Mouse (Mus musculus): ENCODE measurements around the gene Lsamp. TPM values are rescaled to one million over a fixed set of nuclear protein-coding genes. Genes with fewer than 3 reads are reported as not detected.

Lsamp gene
- total and polyA plus RNA-seq, 2 experiments from 2014 or later = 0.61 to 0.95 TPM

- no peaks in the 10 kb centered on the region for H3K4me1 ChIP-seq (ENCODE audit: control insufficient read depth, insufficient read depth)
- ATAC-seq (ENCODE audit: insufficient read depth, low read depth) = no peak
- no peak overlapping the region for H3K27ac ChIP-seq (ENCODE audit: low read depth)
- no peak for DNase-seq (ENCODE audit: low spot score)
- no peaks in the 10 kb centered on the region for H3K9me3 ChIP-seq (replicated peaks; ENCODE audit: control insufficient read depth, low read length)
- TF ChIP-seq EP300 (IDR thresholded peaks at IDR 0.05; ENCODE audit: low read depth) (no peak), CTCF (IDR thresholded peaks at IDR 0.05; ENCODE audit: low read depth) (no peak)
- H3K4me3 ChIP-seq (ENCODE audit: low read depth, low read length) = no peak overlapping the region
- no peaks in the 10 kb centered on the region for H3K27me3 ChIP-seq (ENCODE audit: control insufficient read depth, insufficient read depth, low read length)
- H3K4me2 ChIP-seq (ENCODE audit: low read depth, low read length) = no peak overlapping the region
- H3K9ac ChIP-seq (replicated peaks; ENCODE audit: low read depth, low read length) = no peak overlapping the region
- 62% methylated on average over 3 of the region's 3 CpGs for WGBS
- no peaks in the 10 kb centered on the region for H3K36me3 ChIP-seq (replicated peaks; ENCODE audit: control insufficient read depth, insufficient read depth, low read length)
Observed at GRCm38 (mm10) chr16:40983026-40983425, 998.9 kb downstream of the Lsamp start.

- no peaks in the 10 kb centered on the region for H3K27me3 ChIP-seq (ENCODE audit: control insufficient read depth, insufficient read depth, low read length)
- H3K4me2 ChIP-seq (ENCODE audit: low read depth, low read length) = no peak overlapping the region
- ATAC-seq (ENCODE audit: insufficient read depth, low read depth) = no peak
- no peak overlapping the region for H3K9ac ChIP-seq (replicated peaks; ENCODE audit: low read depth, low read length)
- no peaks in the 10 kb centered on the region for H3K4me1 ChIP-seq (ENCODE audit: control insufficient read depth, insufficient read depth)
- no peaks in the 10 kb centered on the region for H3K9me3 ChIP-seq (replicated peaks; ENCODE audit: control insufficient read depth, low read length)
- WGBS = 68% methylated on average over 5 of the region's 5 CpGs
- no peak overlapping the region for H3K4me3 ChIP-seq (ENCODE audit: low read depth, low read length)
- DNase-seq (ENCODE audit: low spot score) = no peak
- H3K36me3 ChIP-seq (replicated peaks; ENCODE audit: control insufficient read depth, insufficient read depth, low read length) = no peaks in the 10 kb centered on the region
- TF ChIP-seq CTCF (IDR thresholded peaks at IDR 0.05; ENCODE audit: low read depth) = no peak
- no peak for TF ChIP-seq EP300 (IDR thresholded peaks at IDR 0.05; ENCODE audit: low read depth)
- no peak overlapping the region for H3K27ac ChIP-seq (ENCODE audit: low read depth)
Observed at GRCm38 (mm10) chr16:41007569-41007968, 1023.4 kb downstream of the Lsamp start.

DNA sequence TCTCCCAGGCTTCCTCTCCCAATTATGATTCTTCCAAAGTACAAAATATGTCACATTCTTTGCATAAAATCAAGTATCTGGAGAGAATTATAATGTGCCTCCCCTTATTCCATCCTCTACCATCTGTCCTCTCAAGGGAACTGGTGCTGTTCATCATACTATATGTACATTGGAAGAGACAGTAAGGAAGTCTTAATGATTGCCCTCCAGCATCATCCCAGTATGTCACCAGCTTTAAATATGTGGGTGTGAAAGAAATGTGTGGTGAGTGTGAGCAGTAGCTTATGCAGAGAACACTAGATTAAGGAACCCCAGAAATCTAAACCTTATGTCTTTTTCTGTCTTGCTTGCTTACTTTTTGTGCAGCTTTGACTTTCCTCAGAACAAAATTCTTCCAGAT, 1050.6 kb downstream of the Lsamp start:
- Histone ChIP-seq H3K27me3 (ENCODE audit: control insufficient read depth, insufficient read depth, low read length) (no peaks in the 10 kb centered on the region), H3K4me1 (ENCODE audit: control insufficient read depth, insufficient read depth) (no peaks in the 10 kb centered on the region), H3K27ac (ENCODE audit: low read depth) (no peak overlapping the region), H3K9me3 (replicated peaks; ENCODE audit: control insufficient read depth, low read length) (no peaks in the 10 kb centered on the region), H3K9ac (replicated peaks; ENCODE audit: low read depth, low read length) (no peak overlapping the region), H3K4me2 (ENCODE audit: low read depth, low read length) (no peak overlapping the region), H3K36me3 (replicated peaks; ENCODE audit: control insufficient read depth, insufficient read depth, low read length) (no peaks in the 10 kb centered on the region), H3K4me3 (ENCODE audit: low read depth, low read length) (no peak overlapping the region)
- TF ChIP-seq CTCF (IDR thresholded peaks at IDR 0.05; ENCODE audit: low read depth) (no peak), EP300 (IDR thresholded peaks at IDR 0.05; ENCODE audit: low read depth) (no peak)
- ATAC-seq (ENCODE audit: insufficient read depth, low read depth) (no peak), DNase-seq (ENCODE audit: low spot score) (no peak)

- no peaks in the 10 kb centered on the region for H3K4me1 ChIP-seq (ENCODE audit: control insufficient read depth, insufficient read depth)
- H3K9me3 ChIP-seq (replicated peaks; ENCODE audit: control insufficient read depth, low read length) = no peaks in the 10 kb centered on the region
- DNase-seq (ENCODE audit: low spot score) (no peak), ATAC-seq (ENCODE audit: insufficient read depth, low read depth) (no peak)
- no peak overlapping the region for H3K27ac ChIP-seq (ENCODE audit: low read depth)
- no peaks in the 10 kb centered on the region for H3K36me3 ChIP-seq (replicated peaks; ENCODE audit: control insufficient read depth, insufficient read depth, low read length)
- no peaks in the 10 kb centered on the region for H3K27me3 ChIP-seq (ENCODE audit: control insufficient read depth, insufficient read depth, low read length)
- TF ChIP-seq EP300 (IDR thresholded peaks at IDR 0.05; ENCODE audit: low read depth) (no peak), CTCF (IDR thresholded peaks at IDR 0.05; ENCODE audit: low read depth) (no peak)
- H3K9ac ChIP-seq (replicated peaks; ENCODE audit: low read depth, low read length) = no peak overlapping the region
- 63% methylated on average over 2 of the region's 2 CpGs for WGBS
- H3K4me3 ChIP-seq (ENCODE audit: low read depth, low read length) = no peak overlapping the region
- no peak overlapping the region for H3K4me2 ChIP-seq (ENCODE audit: low read depth, low read length)
Observed at GRCm38 (mm10) chr16:41041686-41042085, 1057.5 kb downstream of the Lsamp start.

- Histone ChIP-seq H3K4me1 (ENCODE audit: control insufficient read depth, insufficient read depth) (no peaks in the 10 kb centered on the region), H3K27ac (ENCODE audit: low read depth) (no peak overlapping the region), H3K27me3 (ENCODE audit: control insufficient read depth, insufficient read depth, low read length) (no peaks in the 10 kb centered on the region), H3K4me3 (ENCODE audit: low read depth, low read length) (no peak overlapping the region), H3K36me3 (replicated peaks; ENCODE audit: control insufficient read depth, insufficient read depth, low read length) (no peaks in the 10 kb centered on the region), H3K9ac (replicated peaks; ENCODE audit: low read depth, low read length) (no peak overlapping the region), H3K9me3 (replicated peaks; ENCODE audit: control insufficient read depth, low read length) (no peaks in the 10 kb centered on the region), H3K4me2 (ENCODE audit: low read depth, low read length) (no peak overlapping the region)
- ATAC-seq (ENCODE audit: insufficient read depth, low read depth) (no peak), DNase-seq (ENCODE audit: low spot score) (no peak)
- TF ChIP-seq CTCF (IDR thresholded peaks at IDR 0.05; ENCODE audit: low read depth) = no peak
- no peak for TF ChIP-seq EP300 (IDR thresholded peaks at IDR 0.05; ENCODE audit: low read depth)
- WGBS = 44% methylated on average over 7 of the region's 7 CpGs
Observed at GRCm38 (mm10) chr16:41063270-41063857, 1079.2 kb downstream of the Lsamp start.

DNA sequence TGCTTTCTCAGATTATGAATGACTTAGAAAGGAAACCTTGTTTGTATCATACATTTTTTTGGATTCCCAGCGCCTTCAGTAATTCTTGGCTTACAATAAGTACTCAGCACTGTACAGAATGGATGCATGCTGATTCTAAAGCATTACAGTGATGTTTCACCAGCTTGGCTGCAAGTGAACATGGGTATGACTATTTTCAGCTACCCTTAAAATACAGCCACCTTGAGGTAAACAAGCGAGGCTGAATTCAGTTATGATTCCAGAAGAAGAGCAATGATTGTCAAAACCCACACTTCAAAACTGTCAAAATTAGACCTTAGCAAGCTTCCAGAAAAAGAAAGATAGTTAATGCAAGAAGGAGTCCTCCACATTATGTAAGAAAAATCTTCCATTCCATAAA, 1089.3 kb downstream of the Lsamp start:
- H3K4me2 ChIP-seq (ENCODE audit: low read depth, low read length) = no peak overlapping the region
- H3K4me3 ChIP-seq (ENCODE audit: low read depth, low read length) = no peak overlapping the region
- no peak overlapping the region for H3K9ac ChIP-seq (replicated peaks; ENCODE audit: low read depth, low read length)
- WGBS = 72% methylated on average over 2 of the region's 2 CpGs
- ATAC-seq (ENCODE audit: insufficient read depth, low read depth) (no peak), DNase-seq (ENCODE audit: low spot score) (no peak)
- no peaks in the 10 kb centered on the region for H3K4me1 ChIP-seq (ENCODE audit: control insufficient read depth, insufficient read depth)
- no peak overlapping the region for H3K27ac ChIP-seq (ENCODE audit: low read depth)
- H3K27me3 ChIP-seq (ENCODE audit: control insufficient read depth, insufficient read depth, low read length) = no peaks in the 10 kb centered on the region
- no peak for TF ChIP-seq EP300 (IDR thresholded peaks at IDR 0.05; ENCODE audit: low read depth)
- TF ChIP-seq CTCF (IDR thresholded peaks at IDR 0.05; ENCODE audit: low read depth) = no peak
- H3K9me3 ChIP-seq (replicated peaks; ENCODE audit: control insufficient read depth, low read length) = no peaks in the 10 kb centered on the region
- H3K36me3 ChIP-seq (replicated peaks; ENCODE audit: control insufficient read depth, insufficient read depth, low read length) = no peaks in the 10 kb centered on the region
